Mouse (Mus musculus) spleen, postnatal 4 days (tissue): ENCODE measurements around the gene Gnb4.
A peak's percentile ranks its signal among the peaks of the same experiment; 100 is the strongest.

ENCODE experiments used
- DNase-seq, 2 experiments: peaks; one replicate each; pipeline ENCODE4 v3.0.0; 2022; ENCODE audit warnings: low spot score in 2 of 2

Gnb4 gene

DNA sequence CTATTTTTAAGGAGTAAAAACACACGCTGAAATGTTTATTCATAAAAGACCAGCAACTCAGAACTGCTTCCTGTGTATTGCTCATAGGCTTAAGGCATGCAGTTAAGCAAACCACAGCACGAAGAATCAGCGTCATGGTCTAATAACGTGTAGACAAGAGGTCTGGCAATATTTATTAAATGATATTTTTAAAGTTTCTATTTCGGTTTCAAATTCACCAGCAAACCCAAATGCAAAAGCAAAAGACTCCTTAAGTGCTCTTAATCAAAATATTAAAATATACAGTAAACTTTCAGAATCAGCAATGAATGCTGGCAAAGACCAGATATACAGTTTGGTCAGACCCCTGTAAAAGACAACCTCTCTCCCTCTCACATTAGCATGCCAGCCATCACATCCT, 1.0 kb downstream of the Gnb4 start:
- no peak for DNase-seq

DNA sequence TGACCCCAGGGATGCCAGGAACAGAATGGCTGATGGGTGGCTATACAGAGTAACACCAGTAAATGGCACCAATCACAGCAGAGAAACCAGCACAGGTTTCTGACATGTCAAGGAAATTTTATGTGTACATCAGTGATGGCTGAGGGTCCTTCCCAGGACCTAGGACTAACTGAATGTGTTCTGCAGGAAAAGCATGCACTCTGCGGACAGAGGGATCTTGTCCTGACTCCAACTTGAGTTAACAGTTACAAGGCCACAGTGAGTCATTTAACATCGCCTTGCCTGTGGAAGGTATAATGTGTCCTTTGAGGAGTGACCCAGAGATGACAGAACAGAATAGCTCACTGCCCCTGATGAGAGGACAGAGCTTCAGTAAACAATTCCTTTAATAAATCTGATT, 1.6 kb downstream of the Gnb4 start:
- DNase-seq, result no peak

- no peak for DNase-seq
Measured at GRCm38 (mm10) chr3:32611606-32612170, 4.7 kb downstream of the Gnb4 start.

DNA sequence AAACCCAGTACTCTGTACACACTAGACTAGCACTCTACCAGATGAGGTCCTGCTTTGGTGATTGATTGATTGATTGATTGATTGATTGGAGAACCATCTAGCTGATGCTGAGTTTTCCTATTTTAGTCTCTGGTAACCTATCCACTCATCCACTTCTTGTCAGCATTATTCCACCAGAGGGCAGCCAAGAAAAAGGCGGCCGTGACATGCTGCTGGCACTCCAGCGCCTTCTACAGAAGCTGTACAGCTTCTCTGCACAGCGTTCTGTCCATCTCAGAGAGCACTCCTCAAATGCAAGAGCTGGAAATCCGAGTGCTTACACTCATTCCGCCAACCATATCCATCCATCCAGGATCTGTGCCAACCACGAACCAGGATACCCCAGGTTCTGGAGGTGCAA, 5.8 kb downstream of the Gnb4 start:
- peak in 1 of 2 experiments; percentile 27 for DNase-seq

DNA sequence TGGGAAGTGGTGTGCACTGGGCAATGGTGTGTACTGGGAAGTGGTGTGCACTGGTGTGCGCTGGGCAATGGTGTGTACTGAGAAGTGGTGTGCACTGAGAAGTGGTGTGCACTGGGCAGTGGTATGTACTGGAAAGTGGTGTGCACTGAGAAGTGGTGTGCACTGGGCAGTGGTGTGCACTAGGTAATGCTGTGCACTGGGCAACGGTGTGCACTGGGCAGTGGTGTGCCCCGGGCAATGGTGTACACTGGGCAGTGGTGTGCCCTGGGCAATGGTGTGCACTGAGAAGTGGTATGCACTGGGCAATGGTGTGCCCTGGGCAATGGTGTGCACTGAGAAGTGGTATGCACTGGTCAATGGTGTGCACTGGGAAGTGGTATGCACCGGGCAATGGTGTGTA, 7.2 kb downstream of the Gnb4 start:
- DNase-seq, result no peak

- DNase-seq, result no peak
Measured at GRCm38 (mm10) chr3:32601055-32601454, 15.3 kb downstream of the Gnb4 start.

GRCm38 (mm10) chr3:32599328-32599727, 17.1 kb downstream of the Gnb4 start:
- DNase-seq, result no peak

GRCm38 (mm10) chr3:32595080-32595479, 21.3 kb downstream of the Gnb4 start:
- no peak for DNase-seq

GRCm38 (mm10) chr3:32586274-32586673, 30.1 kb downstream of the Gnb4 start:
- no peak for DNase-seq

- no peak for DNase-seq
Measured at GRCm38 (mm10) chr3:32583489-32583888, 32.9 kb downstream of the Gnb4 start.

- DNase-seq, result no peak
Measured at GRCm38 (mm10) chr3:32581911-32582310, 34.5 kb downstream of the Gnb4 start.

- no peak for DNase-seq
Measured at GRCm38 (mm10) chr3:32580738-32581137, 35.6 kb downstream of the Gnb4 start.

DNA sequence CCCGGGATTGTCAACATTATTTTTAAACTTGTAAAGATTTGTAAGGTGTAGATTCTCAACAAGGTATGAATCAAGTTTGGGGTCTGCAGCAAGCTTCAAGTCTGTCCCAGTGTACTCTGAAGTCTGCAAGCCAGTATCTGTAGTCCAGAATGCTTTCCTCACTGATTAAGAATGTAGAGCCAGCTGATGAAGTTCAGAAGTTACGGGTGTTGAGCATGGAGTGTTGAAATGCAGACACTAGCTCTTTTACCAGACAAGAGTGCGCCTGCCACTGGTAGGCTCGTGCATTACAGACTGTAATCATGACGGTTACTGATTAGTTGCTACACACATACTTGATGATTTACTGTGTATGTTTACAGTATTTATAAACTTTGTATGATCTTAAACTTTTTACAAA, 37.6 kb downstream of the Gnb4 start:
- no peak for DNase-seq

- no peak for DNase-seq
Measured at GRCm38 (mm10) chr3:32575151-32575550, 41.2 kb downstream of the Gnb4 start.

- no peak for DNase-seq
Measured at GRCm38 (mm10) chr3:32573881-32574280, 42.5 kb downstream of the Gnb4 start.

GRCm38 (mm10) chr3:32573086-32573485, 43.3 kb downstream of the Gnb4 start:
- no peak for DNase-seq

GRCm38 (mm10) chr3:32563401-32563800, 53.0 kb downstream of the Gnb4 start:
- no peak for DNase-seq

DNA sequence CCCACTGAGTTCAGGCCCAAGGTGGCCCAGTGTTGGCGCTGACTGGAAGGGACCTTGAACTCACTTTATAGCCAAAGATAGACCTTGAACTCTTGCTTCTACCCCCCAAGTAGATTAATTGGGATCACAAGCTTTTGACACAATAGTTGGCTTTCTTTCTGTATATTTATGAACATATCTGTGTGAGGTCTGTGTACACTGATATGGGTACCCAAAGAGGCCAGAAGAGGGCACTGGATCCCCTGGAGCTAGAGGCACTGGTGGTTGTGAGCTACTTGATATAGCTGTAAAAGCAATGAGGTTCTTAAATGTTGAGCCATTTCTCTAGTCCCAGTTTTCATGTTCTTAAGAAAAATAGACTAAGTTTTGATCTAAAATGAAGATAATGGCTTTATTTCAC, 63.3 kb downstream of the Gnb4 start:
- DNase-seq, result no peak

DNA sequence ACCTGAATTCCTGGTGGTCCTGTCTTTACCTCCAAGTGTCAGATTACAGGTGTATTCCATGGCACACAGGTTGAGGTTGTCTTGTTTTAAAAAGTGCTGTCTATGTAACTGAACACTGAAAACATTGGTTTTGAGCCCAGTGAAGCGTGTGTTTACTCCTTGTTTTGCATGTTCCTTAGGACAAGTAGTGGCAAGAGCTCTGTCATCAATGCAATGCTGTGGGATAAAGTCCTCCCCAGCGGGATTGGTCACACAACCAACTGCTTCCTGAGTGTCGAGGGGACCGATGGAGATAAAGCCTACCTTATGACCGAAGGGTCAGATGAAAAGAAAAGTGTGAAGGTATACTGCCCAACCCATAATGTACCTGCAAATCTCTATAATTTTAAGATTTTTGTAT, 78.3 kb downstream of the Gnb4 start:
- no peak for DNase-seq

- no peak for DNase-seq
Measured at GRCm38 (mm10) chr3:32537556-32537955, 78.8 kb downstream of the Gnb4 start.

- DNase-seq, result no peak
Measured at GRCm38 (mm10) chr3:32535692-32536091, 80.7 kb downstream of the Gnb4 start.
